ENCODE assay signal across 10 mouse cellular contexts in the genomic region with DNA sequence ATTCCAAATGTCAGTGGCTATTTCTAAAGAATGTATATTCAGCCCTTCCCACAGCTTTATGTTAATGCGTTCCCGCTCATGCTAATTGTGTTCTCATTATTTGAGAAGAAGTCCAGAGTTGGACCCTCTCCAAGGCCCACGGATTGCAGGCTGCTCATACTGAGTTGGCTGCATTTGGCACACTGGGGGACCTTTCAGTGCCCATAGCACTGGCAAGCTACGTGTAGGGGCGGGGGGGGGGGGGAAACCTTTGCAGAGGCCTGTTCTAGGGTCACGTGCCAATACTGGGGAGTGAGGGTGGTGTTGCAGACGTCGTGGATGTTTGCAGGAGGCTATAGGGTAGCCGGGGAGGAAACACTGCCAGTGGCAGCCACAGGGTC.
DNase-seq lines count a peak whose midpoint lies in the region; ATAC-seq and TF ChIP-seq lines count a peak whose summit lies in the region.
"Had no signal": no experiment of that assay in that cellular context is flagged by ENCODE, and none has a peak within 500 bp of the region (broad histone marks: within the 10 kb centered on the region; RNA-seq: fewer than 3 reads in every experiment).

No protein-coding gene starts in this region.

- WGBS in embryonic facial prominence, embryonic 14.5 days: 20% methylated on average over 8 of the region's 9 CpGs
- WGBS in embryonic facial prominence, embryonic 10.5 days: 26% methylated on average over 9 of the region's 9 CpGs
- 37% methylated on average over 9 of the region's 9 CpGs for WGBS in kidney, embryonic 16.5 days
- 7% methylated on average over 9 of the region's 9 CpGs for WGBS in forebrain, postnatal 0 days
- 15% methylated on average over 9 of the region's 9 CpGs for WGBS in neural tube, embryonic 12.5 days

- no peaks in the 10 kb centered on the region for H3K36me3 ChIP-seq in embryonic facial prominence, embryonic 14.5 days (ENCODE audit: control insufficient read depth, insufficient read depth, low read length)
- H3K36me3 ChIP-seq in embryonic facial prominence, embryonic 10.5 days (replicated peaks): no peaks in the 10 kb centered on the region
- H3K36me3 ChIP-seq in kidney, embryonic 16.5 days (ENCODE audit: insufficient read depth, low read length): no peaks in the 10 kb centered on the region
- H3K36me3 ChIP-seq in forebrain, postnatal 0 days (ENCODE audit: insufficient read depth): no peaks in the 10 kb centered on the region
- H3K36me3 ChIP-seq in neural tube, embryonic 12.5 days: no peaks in the 10 kb centered on the region

- H3K9ac ChIP-seq in embryonic facial prominence, embryonic 14.5 days (ENCODE audit: low read depth, low read length): no peak overlapping the region
- no peak overlapping the region for H3K9ac ChIP-seq in kidney, embryonic 16.5 days (replicated peaks; ENCODE audit: low read length)
- no peak overlapping the region for H3K9ac ChIP-seq in forebrain, postnatal 0 days
- H3K9ac ChIP-seq in neural tube, embryonic 12.5 days: no peak overlapping the region

- TF ChIP-seq CTCF in forebrain, postnatal 0 days (IDR thresholded peaks at IDR 0.05; ENCODE audit: low read depth): no peak

- peak; percentile 59 for DNase-seq in embryonic facial prominence, embryonic 14.5 days (ENCODE audit: low spot score)
- DNase-seq in embryonic facial prominence, embryonic 10.5 days (ENCODE audit: low spot score): no peak
- peak; percentile 21 to 30 for DNase-seq in kidney, postnatal 36 days
- DNase-seq in forebrain, postnatal 0 days: no peak
- no peak for DNase-seq in liver
- DNase-seq: B cell, adult 2 months; thymus, postnatal 14 days had no signal

- no peaks in the 10 kb centered on the region for H3K9me3 ChIP-seq in embryonic facial prominence, embryonic 14.5 days (ENCODE audit: control insufficient read depth, low read length)
- no peaks in the 10 kb centered on the region for H3K9me3 ChIP-seq in embryonic facial prominence, embryonic 10.5 days
- no peaks in the 10 kb centered on the region for H3K9me3 ChIP-seq in kidney, embryonic 16.5 days (ENCODE audit: low read length)
- H3K9me3 ChIP-seq in forebrain, postnatal 0 days (ENCODE audit: low read length): no peaks in the 10 kb centered on the region
- no peaks in the 10 kb centered on the region for H3K9me3 ChIP-seq in neural tube, embryonic 12.5 days

- no peak overlapping the region for H3K4me2 ChIP-seq in embryonic facial prominence, embryonic 14.5 days (ENCODE audit: low read depth, low read length)
- no peak overlapping the region for H3K4me2 ChIP-seq in kidney, embryonic 16.5 days (replicated peaks; ENCODE audit: low read depth, low read length)
- peak overlapping the region; percentile 10; the same call in 1 of the 2 replicates for H3K4me2 ChIP-seq in forebrain, postnatal 0 days (ENCODE audit: low read depth)
- peak overlapping the region; percentile 28; the same call in 1 of the 2 replicates for H3K4me2 ChIP-seq in neural tube, embryonic 12.5 days (replicated peaks)

- 0 out of 2 replicates have a peak, but pooled peaks cover 9% of the 10 kb centered on the region for H3K4me1 ChIP-seq in embryonic facial prominence, embryonic 14.5 days (ENCODE audit: control insufficient read depth, insufficient read depth, low read length)
- H3K4me1 ChIP-seq in embryonic facial prominence, embryonic 10.5 days: peaks cover 12% of the 10 kb centered on the region
- H3K4me1 ChIP-seq in kidney, embryonic 16.5 days (ENCODE audit: insufficient read depth, low read length): no peaks in the 10 kb centered on the region
- H3K4me1 ChIP-seq in forebrain, postnatal 0 days (ENCODE audit: insufficient read depth): peaks cover 9% of the 10 kb centered on the region
- H3K4me1 ChIP-seq in neural tube, embryonic 12.5 days: peaks cover 13% of the 10 kb centered on the region

- no peak for ATAC-seq in embryonic facial prominence, embryonic 14.5 days (ENCODE audit: low read depth)
- ATAC-seq in kidney, embryonic 16.5 days (ENCODE audit: low FRiP score, low TSS enrichment): no peak
- peak; percentile 53; the same call in 1 of the 2 replicates for ATAC-seq in forebrain, postnatal 0 days
- ATAC-seq in neural tube, embryonic 12.5 days (ENCODE audit: low FRiP score, low read depth): peak; percentile 83
- no peak for ATAC-seq in activated CD4-positive, CD25-positive, alpha-beta regulatory T cell, adult 4 months

- no peaks in the 10 kb centered on the region for H3K27me3 ChIP-seq in embryonic facial prominence, embryonic 14.5 days (replicated peaks; ENCODE audit: control insufficient read depth, insufficient read depth, low read length)
- H3K27me3 ChIP-seq in embryonic facial prominence, embryonic 10.5 days (replicated peaks; ENCODE audit: low read depth, poor library complexity, severe bottlenecking): peaks cover 35% of the 10 kb centered on the region
- no peaks in the 10 kb centered on the region for H3K27me3 ChIP-seq in kidney, embryonic 16.5 days (ENCODE audit: insufficient read depth, low read length)
- no peaks in the 10 kb centered on the region for H3K27me3 ChIP-seq in forebrain, postnatal 0 days (ENCODE audit: insufficient read depth, low read length)
- H3K27me3 ChIP-seq in neural tube, embryonic 12.5 days (replicated peaks): no peaks in the 10 kb centered on the region

- no peak overlapping the region for H3K27ac ChIP-seq in embryonic facial prominence, embryonic 14.5 days (replicated peaks; ENCODE audit: low read depth, low read length)
- H3K27ac ChIP-seq in embryonic facial prominence, embryonic 10.5 days (replicated peaks): no peak overlapping the region
- H3K27ac ChIP-seq in kidney, embryonic 16.5 days (ENCODE audit: low read length): no peak overlapping the region
- no peak overlapping the region for H3K27ac ChIP-seq in forebrain, postnatal 0 days (ENCODE audit: low read depth, low read length)
- no peak overlapping the region for H3K27ac ChIP-seq in neural tube, embryonic 12.5 days

- H3K4me3 ChIP-seq in embryonic facial prominence, embryonic 14.5 days (ENCODE audit: low read depth, low read length): no peak overlapping the region
- H3K4me3 ChIP-seq in embryonic facial prominence, embryonic 10.5 days: no peak overlapping the region
- H3K4me3 ChIP-seq in kidney, embryonic 16.5 days (ENCODE audit: low read length): no peak overlapping the region
- H3K4me3 ChIP-seq in forebrain, postnatal 0 days (ENCODE audit: low read depth, low read length): no peak overlapping the region
- H3K4me3 ChIP-seq in neural tube, embryonic 12.5 days: no peak overlapping the region

Comparison
In these comparisons a context has a peak if more than half of its experiments do, and no peak if none do; other contexts are left out.
1. DNase-seq: peak in embryonic facial prominence, embryonic 14.5 days (single experiment) and kidney, postnatal 36 days (2 of 2); none in embryonic facial prominence, embryonic 10.5 days (single experiment), forebrain, postnatal 0 days (single experiment) and liver (single experiment).
2. ATAC-seq: peak in forebrain, postnatal 0 days (single experiment) and neural tube, embryonic 12.5 days (single experiment); none in embryonic facial prominence, embryonic 14.5 days (single experiment), kidney, embryonic 16.5 days (single experiment) and activated CD4-positive, CD25-positive, alpha-beta regulatory T cell, adult 4 months (single experiment).
3. H3K4me2 ChIP-seq: peak in forebrain, postnatal 0 days (single experiment) and neural tube, embryonic 12.5 days (single experiment); none in embryonic facial prominence, embryonic 14.5 days (single experiment) and kidney, embryonic 16.5 days (single experiment).